Mouse (Mus musculus) liver, embryonic 11.5 days (tissue): ENCODE results near the gene Arhgap29. TPM values are rescaled to one million over a fixed set of nuclear protein-coding genes. Genes with fewer than 3 reads are reported as not detected.

Experiments
- ATAC-seq: fragments of 200-750 bp; cut with Nextera tagmentation; replicated peaks from 2 replicates; pipeline ENCODE4 v1.8.0; 2017; ENCODE audit warnings: moderate number of reproducible peaks, mild to moderate bottlenecking, moderate TSS enrichment, moderate library complexity; ENCODE audit not compliant: low FRiP score
- DNase-seq: peaks from one replicate; pipeline ENCODE4 v3.0.0-alpha.2; 2017; ENCODE audit warnings: low spot score
- H3K27ac ChIP-seq: fragments of 300-500 bp; sonication (generic); 2 replicates; pipeline ENCODE4 v1.5.1; 2014; ENCODE audit warnings: mild to moderate bottlenecking, low read depth, low read length, control low read depth
- H3K27me3 ChIP-seq: fragments of 300-500 bp; sonication (generic); replicated peaks from 2 replicates; pipeline ENCODE4 v1.6.1; 2014; ENCODE audit warnings: low read length, mixed read lengths; ENCODE audit not compliant: control insufficient read depth, insufficient read depth
- H3K36me3 ChIP-seq: fragments of 300-500 bp; sonication (generic); 2 replicates; pipeline ENCODE4 v1.6.1; 2014; ENCODE audit warnings: mild to moderate bottlenecking, low read length, moderate library complexity, mixed read lengths; ENCODE audit not compliant: control insufficient read depth, insufficient read depth
- H3K4me1 ChIP-seq: fragments of 300-500 bp; sonication (generic); replicated peaks from 2 replicates; pipeline ENCODE4 v1.6.1; 2014; ENCODE audit warnings: low read length, mixed read lengths; ENCODE audit not compliant: control insufficient read depth, insufficient read depth
- H3K4me2 ChIP-seq: fragments of 300-500 bp; sonication (generic); 2 replicates; pipeline ENCODE4 v1.6.1; 2014; ENCODE audit warnings: mild to moderate bottlenecking, control low read depth, moderate library complexity
- H3K4me3 ChIP-seq: fragments of 300-500 bp; sonication (generic); 2 replicates; pipeline ENCODE4 v1.5.1; 2014; ENCODE audit warnings: low read depth, low read length, control low read depth
- H3K9ac ChIP-seq: fragments of 300-500 bp; sonication (generic); 2 replicates; pipeline ENCODE4 v1.6.1; 2014; ENCODE audit warnings: low read depth, low read length, control low read depth
- H3K9me3 ChIP-seq: fragments of 300-500 bp; sonication (generic); 2 replicates; pipeline ENCODE4 v1.6.1; 2016; ENCODE audit warnings: low read length, inconsistent platforms, mixed read lengths; ENCODE audit not compliant: control insufficient read depth
- WGBS: fragments of 180-500 bp; shearing (Covaris S2); extraction: QIAGEN DNeasy Blood & Tissue Kit; methylation state at CpG from one replicate; pipeline ENCODE4 v1.1.7; 2014; 5-methylcytosine and 5-hydroxymethylcytosine counted together
- polyA plus RNA-seq: library from polyadenylated mRNA; unstranded; fragments of >200 nt; fragmentation: Nextera tagmentation; extraction: Ambion mirVana; gene quantifications from 2 replicates; pipeline ENCODE4 v1.2.1, GENCODE M21; 2014

Gene Arhgap29
- polyA plus RNA-seq, 1 experiment from 2014 or later: 24.1 TPM

- no peak overlapping the region for H3K27ac ChIP-seq
- H3K4me1 ChIP-seq: 0 out of 2 replicates have a peak, but pooled peaks cover 3% of the 10 kb centered on the region
- WGBS: 70% methylated on average over 6 of the region's 6 CpGs
- DNase-seq (no peak), ATAC-seq (no peak)
- H3K4me2 ChIP-seq: no peak overlapping the region
- H3K27me3 ChIP-seq: no peaks in the 10 kb centered on the region
- no peaks in the 10 kb centered on the region for H3K9me3 ChIP-seq
- peaks cover 8% of the 10 kb centered on the region; the same call in 1 of the 2 replicates for H3K36me3 ChIP-seq
- H3K4me3 ChIP-seq: no peak overlapping the region
- H3K9ac ChIP-seq: no peak overlapping the region
Measured at GRCm38 (mm10) chr3:122001568-122001967, 49.2 kb downstream of the Arhgap29 start.

- H3K36me3 ChIP-seq: peaks cover 13% of the 10 kb centered on the region; the same call in 1 of the 2 replicates
- no peak overlapping the region for H3K9ac ChIP-seq
- H3K27ac ChIP-seq: no peak overlapping the region
- H3K4me2 ChIP-seq: no peak overlapping the region
- no peak overlapping the region for H3K4me3 ChIP-seq
- no peak for ATAC-seq
- no peaks in the 10 kb centered on the region for H3K9me3 ChIP-seq
- WGBS: 89% methylated on average over 5 of the region's 5 CpGs
- no peaks in the 10 kb centered on the region for H3K4me1 ChIP-seq
- no peak for DNase-seq
- no peaks in the 10 kb centered on the region for H3K27me3 ChIP-seq
Measured at GRCm38 (mm10) chr3:122009818-122010217, 57.5 kb downstream of the Arhgap29 start.

GRCm38 (mm10) chr3:122010292-122010691 is 58.0 kb downstream of the Arhgap29 start:
- no peaks in the 10 kb centered on the region for H3K9me3 ChIP-seq
- no peak for ATAC-seq
- no peak overlapping the region for H3K27ac ChIP-seq
- peaks cover 13% of the 10 kb centered on the region; the same call in 1 of the 2 replicates for H3K36me3 ChIP-seq
- no peaks in the 10 kb centered on the region for H3K4me1 ChIP-seq
- no peak overlapping the region for H3K4me2 ChIP-seq
- H3K4me3 ChIP-seq: no peak overlapping the region
- no peak for DNase-seq
- no peak overlapping the region for H3K9ac ChIP-seq
- WGBS: 88% methylated on average over 5 of the region's 5 CpGs
- H3K27me3 ChIP-seq: no peaks in the 10 kb centered on the region

GRCm38 (mm10) chr3:122012464-122012863 is 60.1 kb downstream of the Arhgap29 start:
- no peak overlapping the region for H3K27ac ChIP-seq
- H3K27me3 ChIP-seq: no peaks in the 10 kb centered on the region
- ATAC-seq (no peak), DNase-seq (no peak)
- H3K9me3 ChIP-seq: no peaks in the 10 kb centered on the region
- H3K9ac ChIP-seq: no peak overlapping the region
- H3K4me2 ChIP-seq: no peak overlapping the region
- no peak overlapping the region for H3K4me3 ChIP-seq
- WGBS: 88% methylated on average over 1 of the region's 1 CpGs
- H3K36me3 ChIP-seq: peaks cover 13% of the 10 kb centered on the region; the same call in 1 of the 2 replicates
- no peaks in the 10 kb centered on the region for H3K4me1 ChIP-seq

GRCm38 (mm10) chr3:122018421-122018820 is 66.1 kb downstream of the Arhgap29 start:
- H3K4me2 ChIP-seq: no peak overlapping the region
- H3K4me3 ChIP-seq: no peak overlapping the region
- H3K27ac ChIP-seq: no peak overlapping the region
- H3K4me1 ChIP-seq: no peaks in the 10 kb centered on the region
- 94% methylated on average over 7 of the region's 7 CpGs for WGBS
- ATAC-seq (no peak), DNase-seq (no peak)
- no peaks in the 10 kb centered on the region for H3K9me3 ChIP-seq
- no peaks in the 10 kb centered on the region for H3K27me3 ChIP-seq
- no peaks in the 10 kb centered on the region for H3K36me3 ChIP-seq
- no peak overlapping the region for H3K9ac ChIP-seq

GRCm38 (mm10) chr3:122019159-122019558 is 66.8 kb downstream of the Arhgap29 start:
- H3K4me3 ChIP-seq: no peak overlapping the region
- no peak for DNase-seq
- H3K9me3 ChIP-seq: no peaks in the 10 kb centered on the region
- no peaks in the 10 kb centered on the region for H3K27me3 ChIP-seq
- H3K27ac ChIP-seq: no peak overlapping the region
- H3K4me1 ChIP-seq: no peaks in the 10 kb centered on the region
- no peak for ATAC-seq
- H3K4me2 ChIP-seq: no peak overlapping the region
- WGBS: 84% methylated on average over 5 of the region's 5 CpGs
- no peaks in the 10 kb centered on the region for H3K36me3 ChIP-seq
- no peak overlapping the region for H3K9ac ChIP-seq

- Histone ChIP-seq H3K27me3 (no peaks in the 10 kb centered on the region), H3K9ac (no peak overlapping the region), H3K4me1 (no peaks in the 10 kb centered on the region), H3K9me3 (no peaks in the 10 kb centered on the region), H3K27ac (no peak overlapping the region), H3K4me3 (no peak overlapping the region), H3K4me2 (no peak overlapping the region), H3K36me3 (no peaks in the 10 kb centered on the region)
- no peak for DNase-seq
- ATAC-seq: no peak
- WGBS: 91% methylated on average over 8 of the region's 8 CpGs
Measured at GRCm38 (mm10) chr3:122021029-122021652, 68.8 kb downstream of the Arhgap29 start.

GRCm38 (mm10) chr3:122022355-122022754 is 70.0 kb downstream of the Arhgap29 start:
- no peak for ATAC-seq
- Histone ChIP-seq H3K9ac (no peak overlapping the region), H3K4me3 (no peak overlapping the region), H3K27me3 (no peaks in the 10 kb centered on the region), H3K9me3 (no peaks in the 10 kb centered on the region), H3K4me2 (no peak overlapping the region), H3K4me1 (no peaks in the 10 kb centered on the region), H3K36me3 (no peaks in the 10 kb centered on the region), H3K27ac (no peak overlapping the region)
- 58% methylated on average over 3 of the region's 3 CpGs for WGBS
- no peak for DNase-seq

GRCm38 (mm10) chr3:122026676-122027075 is 74.3 kb downstream of the Arhgap29 start:
- Histone ChIP-seq H3K27ac (no peak overlapping the region), H3K36me3 (no peaks in the 10 kb centered on the region), H3K27me3 (no peaks in the 10 kb centered on the region), H3K9me3 (no peaks in the 10 kb centered on the region), H3K4me3 (no peak overlapping the region), H3K4me2 (no peak overlapping the region), H3K4me1 (no peaks in the 10 kb centered on the region), H3K9ac (no peak overlapping the region)
- 79% methylated on average over 5 of the region's 5 CpGs for WGBS
- no peak for ATAC-seq
- no peak for DNase-seq
